Mouse (Mus musculus) testis, adult 2 months (tissue): ENCODE data around the gene Stat6. TPM values are rescaled to one million over a fixed set of nuclear protein-coding genes. Genes with fewer than 3 reads are reported as not detected.

Experiments
- H3K27ac ChIP-seq: fragments of 200-500 bp; 2 replicates; pipeline ENCODE4 v1.5.1; 2012; ENCODE audit warnings: low read depth, low read length; ENCODE audit not compliant: control insufficient read depth, insufficient read depth
- H3K27me3 ChIP-seq: fragments of 200-500 bp; 2 replicates; pipeline ENCODE4 v1.6.1; 2012; ENCODE audit warnings: mild to moderate bottlenecking, low read length, moderate library complexity; ENCODE audit not compliant: control insufficient read depth, insufficient read depth
- H3K36me3 ChIP-seq: fragments of 200-500 bp; 2 replicates; pipeline ENCODE4 v1.6.1; 2012; ENCODE audit warnings: mild to moderate bottlenecking, low read length; ENCODE audit not compliant: control insufficient read depth, insufficient read depth
- H3K4me1 ChIP-seq: fragments of 200-500 bp; 2 replicates; pipeline ENCODE4 v1.6.1; 2012; ENCODE audit warnings: low read length; ENCODE audit not compliant: control insufficient read depth, insufficient read depth
- H3K4me3 ChIP-seq: fragments of 200-500 bp; 2 replicates; pipeline ENCODE4 v1.5.1; 2012; ENCODE audit warnings: low read depth, mild to moderate bottlenecking, low read length, moderate library complexity, mixed read lengths; ENCODE audit not compliant: control insufficient read depth
- CTCF ChIP-seq: fragments of 200-500 bp; IDR thresholded peaks from 2 replicates; pipeline ENCODE4 v1.5.1; 2012; ENCODE audit warnings: low read depth, mild to moderate bottlenecking, inconsistent platforms, low read length, moderate library complexity; ENCODE audit not compliant: control insufficient read depth, insufficient read depth, insufficient replicate concordance
- POLR2A ChIP-seq: fragments of 200-500 bp; IDR thresholded peaks from 2 replicates; pipeline ENCODE4 v1.6.1; 2012; ENCODE audit warnings: low read depth, mild to moderate bottlenecking, inconsistent platforms, low read length, moderate library complexity; ENCODE audit not compliant: control insufficient read depth
- polyA plus RNA-seq: library from polyadenylated mRNA; depleted of rRNA; stranded (reverse); fragments of >200 nt; gene quantifications from 2 replicates; pipeline ENCODE4 v1.2.3, GENCODE M21; 2012; rRNA removed

Stat6 gene
- polyA plus RNA-seq = 3.9 and 5.9 TPM in 2 replicates

GRCm38 (mm10) chr10:127642772-127643552 is at the start of gene Stat6:
Stat6 (plus strand) TSS chr10:127642986.
- H3K27ac ChIP-seq = peak within 1 kb of the TSS; percentile 86

GRCm38 (mm10) chr10:127594405-127594804 is 48.4 kb upstream of the Stat6 start:
- H3K4me3 ChIP-seq = no peak overlapping the region
- no peaks in the 10 kb centered on the region for H3K27me3 ChIP-seq
- no peaks in the 10 kb centered on the region for H3K36me3 ChIP-seq
- no peak for TF ChIP-seq CTCF
- TF ChIP-seq POLR2A = no peak
- peaks cover 6% of the 10 kb centered on the region for H3K4me1 ChIP-seq
- peak overlapping the region; percentile 68 for H3K27ac ChIP-seq

More at GRCm38 (mm10) chr10:127642772-127643552, at the start of gene Stat6:
- H3K36me3 ChIP-seq = no peaks in the 10 kb centered on the region
- H3K4me1 ChIP-seq = peaks cover 18% of the 10 kb centered on the region
- H3K4me3 ChIP-seq = peak within 1 kb of the TSS; percentile 81
- peaks cover 3% of the 10 kb centered on the region; the same call in 1 of the 2 replicates for H3K27me3 ChIP-seq
- TF ChIP-seq CTCF (no peak), POLR2A (no peak; the same call in 1 of the 2 replicates)

- peak overlapping the region; percentile 68 for H3K27ac ChIP-seq
- H3K4me1 ChIP-seq = peaks cover 7% of the 10 kb centered on the region
- H3K36me3 ChIP-seq = no peaks in the 10 kb centered on the region
- H3K27me3 ChIP-seq = no peaks in the 10 kb centered on the region
- H3K4me3 ChIP-seq = no peak overlapping the region
- TF ChIP-seq CTCF (no peak), POLR2A (no peak)
Observed at GRCm38 (mm10) chr10:127594930-127595715, 47.7 kb upstream of the Stat6 start.

- Histone ChIP-seq H3K27me3 (no peaks in the 10 kb centered on the region), H3K4me1 (peaks cover 13% of the 10 kb centered on the region), H3K4me3 (no peak overlapping the region), H3K36me3 (no peaks in the 10 kb centered on the region), H3K27ac (peak overlapping the region; percentile 46)
- TF ChIP-seq CTCF (no peak), POLR2A (no peak)
Observed at GRCm38 (mm10) chr10:127596321-127596941, 46.4 kb upstream of the Stat6 start.

- H3K27me3 ChIP-seq = no peaks in the 10 kb centered on the region
- H3K4me3 ChIP-seq = no peak overlapping the region
- peaks cover 13% of the 10 kb centered on the region for H3K4me1 ChIP-seq
- no peak for TF ChIP-seq POLR2A
- TF ChIP-seq CTCF = no peak
- H3K27ac ChIP-seq = peak overlapping the region; percentile 56; the same call in 1 of the 2 replicates
- H3K36me3 ChIP-seq = no peaks in the 10 kb centered on the region
Observed at GRCm38 (mm10) chr10:127597311-127597901, 45.4 kb upstream of the Stat6 start.

GRCm38 (mm10) chr10:127598607-127599006 is 44.2 kb upstream of the Stat6 start:
- no peak for TF ChIP-seq POLR2A
- no peak for TF ChIP-seq CTCF
- Histone ChIP-seq H3K27ac (no peak overlapping the region), H3K27me3 (no peaks in the 10 kb centered on the region), H3K36me3 (no peaks in the 10 kb centered on the region), H3K4me1 (peaks cover 16% of the 10 kb centered on the region), H3K4me3 (no peak overlapping the region)
